Mouse (Mus musculus) kidney, adult 2 months (tissue): ENCODE measurements around the gene Ccdc88b. TPM values are rescaled to one million over a fixed set of nuclear protein-coding genes. Genes with fewer than 3 reads are reported as not detected.
A peak's percentile ranks its signal among the peaks of the same experiment; 100 is the strongest.

ENCODE experiments used
- DNase-seq: peaks from one replicate; pipeline ENCODE4 v3.0.0; 2021
- H3K27ac ChIP-seq: fragments of 200-500 bp; 2 replicates; pipeline ENCODE4 v1.5.1; 2012; ENCODE audit warnings: low read depth, low read length, control low read depth, inconsistent platforms; ENCODE audit not compliant: insufficient read depth
- H3K27me3 ChIP-seq: fragments of 200-500 bp; replicated peaks from 2 replicates; pipeline ENCODE4 v1.6.1; 2012; ENCODE audit warnings: mild to moderate bottlenecking, moderate library complexity, low read length, inconsistent platforms; ENCODE audit not compliant: control insufficient read depth, insufficient read depth
- H3K36me3 ChIP-seq: fragments of 200-500 bp; 2 replicates; pipeline ENCODE4 v1.6.1; 2012; ENCODE audit warnings: mild to moderate bottlenecking, moderate library complexity, low read length, inconsistent platforms; ENCODE audit not compliant: control insufficient read depth, insufficient read depth
- H3K4me1 ChIP-seq: fragments of 200-500 bp; 2 replicates; pipeline ENCODE4 v1.6.1; 2011; ENCODE audit warnings: low read length; ENCODE audit not compliant: control insufficient read depth, insufficient read depth
- H3K4me3 ChIP-seq: fragments of 200-500 bp; 2 replicates; pipeline ENCODE4 v1.5.1; 2011; ENCODE audit warnings: mild to moderate bottlenecking, low read depth, low read length, control low read depth; ENCODE audit not compliant: insufficient read depth
- CTCF ChIP-seq: fragments of 200-500 bp; conservative IDR thresholded peaks from 2 replicates; pipeline ENCODE4 v1.5.1; 2011; ENCODE audit warnings: low read depth, mild to moderate bottlenecking, control low read depth, low read length, moderate library complexity, mixed read lengths; ENCODE audit not compliant: insufficient read depth, insufficient read length
- POLR2A ChIP-seq: fragments of 200-500 bp; IDR thresholded peaks from one replicate; pipeline ENCODE4 v1.6.1; 2011; ENCODE audit warnings: low read depth, low read length, control low read depth
- WGBS: fragments of 180-500 bp; shearing (Covaris S2); methylation state at CpG from one replicate; pipeline ENCODE4 v1.1.7; 2018; 5-methylcytosine and 5-hydroxymethylcytosine counted together
- polyA plus RNA-seq: library from polyadenylated mRNA; depleted of rRNA; stranded (reverse); fragments of >200 nt; gene quantifications from 2 replicates; pipeline ENCODE4 v1.2.3, GENCODE M21; 2012

The Ccdc88b gene
- polyA plus RNA-seq, 1 experiment, result 2.1 TPM

DNA sequence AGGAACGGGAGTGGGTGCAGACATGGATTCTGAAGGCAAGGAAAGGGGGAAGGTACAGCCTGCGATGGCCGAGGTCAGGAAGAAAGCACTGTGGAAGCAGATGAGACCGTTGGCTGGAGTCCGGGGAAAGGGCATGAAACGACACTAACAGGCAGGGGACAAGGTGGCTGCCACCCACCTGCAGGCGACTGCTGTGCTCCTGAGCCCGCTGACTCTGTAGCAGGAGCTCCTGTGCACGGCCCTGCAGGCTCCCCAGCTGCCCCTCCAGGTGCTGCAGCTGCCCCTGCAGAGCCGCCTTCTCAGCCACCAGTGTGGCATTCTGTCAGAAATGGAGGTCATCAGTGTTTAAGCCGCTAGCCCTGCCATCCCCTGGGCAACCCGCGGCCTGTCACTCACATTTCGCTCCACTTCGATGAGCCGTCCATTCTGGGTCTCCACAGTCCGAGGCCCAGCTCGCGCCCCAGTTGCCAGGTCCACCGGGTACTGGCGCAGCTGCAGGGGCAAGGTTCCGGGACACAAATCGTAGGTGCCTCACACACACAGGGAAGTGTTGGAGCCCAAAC, 8.4 kb downstream of the Ccdc88b start:
- Histone ChIP-seq H3K4me3 (no peak overlapping the region), H3K4me1 (peaks cover 3% of the 10 kb centered on the region; the same call in 1 of the 2 replicates), H3K36me3 (no peaks in the 10 kb centered on the region), H3K27ac (no peak overlapping the region), H3K27me3 (no peaks in the 10 kb centered on the region)
- TF ChIP-seq POLR2A (no peak), CTCF (no peak)
- DNase-seq, result no peak
- WGBS, result 84% methylated on average over 23 of the region's 23 CpGs

DNA sequence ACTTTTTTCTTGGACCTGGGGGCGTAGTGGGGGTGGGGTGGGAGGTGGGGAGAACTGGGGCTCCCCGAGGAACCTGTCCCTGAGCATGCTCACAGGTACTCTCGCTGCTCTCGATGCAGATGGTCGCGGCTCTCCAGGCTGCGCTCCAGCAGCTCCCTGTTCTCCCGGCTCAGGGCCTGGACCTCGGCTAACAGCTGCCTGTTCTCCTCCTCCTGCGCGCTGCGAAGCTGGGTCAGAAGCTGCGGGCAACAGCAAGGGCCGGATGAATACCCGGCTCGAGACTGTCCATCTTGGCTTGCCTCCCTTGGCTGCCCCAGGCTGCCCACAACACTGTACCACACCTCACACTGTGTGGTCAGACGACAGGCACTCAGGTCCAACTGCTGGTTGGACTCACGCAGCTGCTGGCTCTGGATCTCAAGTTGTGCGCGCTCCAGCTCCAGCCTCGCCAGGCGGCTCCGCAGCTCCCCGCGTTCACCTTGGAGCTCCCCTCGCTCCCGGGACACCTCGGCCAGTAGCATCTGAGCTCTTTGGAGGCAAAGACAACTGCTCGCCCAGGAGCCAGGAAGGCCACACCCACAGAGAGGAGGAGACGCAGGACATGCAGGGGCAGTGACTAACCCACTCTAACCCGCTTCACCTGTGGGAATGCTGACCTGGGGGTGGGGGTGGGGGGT, 10.0 kb downstream of the Ccdc88b start:
- WGBS, result 7% methylated on average over 31 of the region's 31 CpGs
- TF ChIP-seq POLR2A (no peak), CTCF (no peak)
- no peaks in the 10 kb centered on the region for H3K27me3 ChIP-seq
- peaks cover 3% of the 10 kb centered on the region; the same call in 1 of the 2 replicates for H3K4me1 ChIP-seq
- H3K4me3 ChIP-seq, result no peak overlapping the region
- H3K27ac ChIP-seq, result no peak overlapping the region
- no peaks in the 10 kb centered on the region for H3K36me3 ChIP-seq
- peak; percentile 36 for DNase-seq

DNA sequence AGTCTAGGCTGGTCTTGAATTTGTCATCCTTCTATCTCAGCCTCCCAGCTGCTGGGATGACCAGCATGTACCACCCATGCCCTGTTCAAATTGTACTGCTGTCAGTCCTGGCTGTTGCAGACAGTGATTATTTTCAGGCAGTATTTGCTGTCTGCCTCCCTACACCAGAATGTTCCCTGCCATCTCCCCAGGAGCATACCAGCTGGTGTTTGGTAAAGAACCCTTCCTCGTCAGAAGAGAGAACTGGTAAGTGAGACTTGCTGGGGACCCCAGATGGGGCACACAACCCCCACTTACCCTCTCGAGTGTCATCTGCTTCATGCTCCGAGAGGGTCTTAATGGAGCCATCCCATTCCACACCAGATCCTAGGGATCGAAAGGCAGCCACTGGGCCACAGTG, 12.0 kb downstream of the Ccdc88b start:
- no peaks in the 10 kb centered on the region for H3K27me3 ChIP-seq
- no peak for DNase-seq
- no peaks in the 10 kb centered on the region for H3K36me3 ChIP-seq
- H3K4me3 ChIP-seq, result no peak overlapping the region
- no peak overlapping the region for H3K27ac ChIP-seq
- TF ChIP-seq POLR2A (no peak), CTCF (no peak)
- H3K4me1 ChIP-seq, result peaks cover 3% of the 10 kb centered on the region
- WGBS, result 93% methylated on average over 4 of the region's 4 CpGs

DNA sequence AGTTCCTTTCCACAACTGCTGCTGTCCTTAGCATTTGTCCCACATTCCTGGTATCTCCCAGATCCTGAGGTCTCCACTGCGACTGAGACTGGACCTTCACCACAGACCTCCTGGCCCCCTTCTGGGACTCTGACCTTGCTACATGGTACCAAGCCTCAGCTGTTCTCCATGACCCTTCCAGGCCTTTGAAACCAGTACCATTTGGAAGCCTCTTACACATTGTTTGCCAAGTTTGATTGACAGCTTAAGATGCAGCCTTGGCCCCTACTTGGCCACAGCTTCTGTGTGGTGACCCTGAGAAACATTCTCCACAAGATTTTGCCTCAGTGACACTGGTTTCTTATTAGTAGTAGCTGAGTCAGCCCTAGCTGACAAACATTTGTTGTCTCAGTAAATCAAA, 15.7 kb downstream of the Ccdc88b start:
- Histone ChIP-seq H3K27me3 (no peaks in the 10 kb centered on the region), H3K36me3 (no peaks in the 10 kb centered on the region), H3K4me1 (peaks cover 5% of the 10 kb centered on the region), H3K27ac (no peak overlapping the region), H3K4me3 (no peak overlapping the region)
- TF ChIP-seq CTCF (no peak), POLR2A (no peak)
- no peak for DNase-seq
- WGBS, result 94% methylated on average over 1 of the region's 1 CpGs

DNA sequence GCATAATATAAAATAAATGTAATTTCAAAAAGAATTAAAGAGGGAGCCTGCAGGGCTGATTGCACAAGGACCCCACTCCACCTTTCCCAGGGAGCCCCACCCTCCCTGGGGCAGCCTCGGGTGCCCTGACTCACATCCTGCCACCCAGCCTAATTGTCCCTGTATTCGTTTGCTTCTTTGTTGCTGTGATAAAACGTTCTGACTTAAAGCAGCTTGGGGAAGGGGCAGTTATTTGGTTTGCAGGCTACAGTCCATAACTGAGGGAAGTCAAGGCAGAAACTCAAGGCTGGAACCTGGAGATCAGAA, 16.8 kb downstream of the Ccdc88b start:
- Histone ChIP-seq H3K27ac (no peak overlapping the region), H3K27me3 (no peaks in the 10 kb centered on the region), H3K36me3 (no peaks in the 10 kb centered on the region), H3K4me1 (peaks cover 5% of the 10 kb centered on the region), H3K4me3 (no peak overlapping the region)
- TF ChIP-seq CTCF, result no peak
- 30% methylated on average over 3 of the region's 3 CpGs for WGBS
- no peak for DNase-seq

DNA sequence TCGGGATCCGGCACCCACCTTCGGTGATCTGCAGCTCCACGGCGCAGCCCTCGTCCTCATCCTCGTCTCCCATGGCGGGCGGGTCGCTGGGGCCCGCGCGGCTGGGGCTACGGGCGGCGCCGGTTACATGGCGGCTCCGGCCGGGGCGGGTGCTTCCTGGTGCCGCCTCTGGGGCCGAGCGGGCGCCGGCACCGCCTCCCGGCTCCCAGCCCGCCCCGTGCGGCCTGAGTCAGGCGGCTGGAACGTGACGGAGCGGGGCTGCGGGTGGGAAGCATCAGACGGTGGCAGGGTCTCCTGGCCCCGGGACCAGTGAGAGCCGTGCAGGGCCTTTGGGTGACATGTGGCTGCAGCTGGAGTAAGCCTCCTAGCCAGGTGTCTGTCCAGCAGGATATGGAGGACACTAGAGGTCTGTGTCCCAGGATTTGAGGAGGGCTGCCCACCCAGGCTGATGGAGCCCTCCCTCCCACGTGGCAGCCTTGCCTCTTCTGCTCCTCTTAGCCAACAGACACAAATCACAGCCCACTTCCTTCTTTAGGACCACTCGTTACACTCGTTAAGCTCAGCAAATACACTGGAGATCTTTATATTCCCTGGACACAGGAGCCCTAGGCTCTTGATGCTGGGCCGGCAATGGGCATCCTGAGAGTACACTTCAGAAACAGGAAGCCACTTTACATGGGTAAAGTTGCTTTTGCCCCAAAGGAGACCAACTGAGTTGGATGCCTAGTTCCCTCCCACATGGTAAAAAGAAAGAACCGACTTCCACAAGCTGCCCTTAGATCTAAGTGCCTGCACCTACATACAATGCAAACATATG, 17.3 kb downstream of the Ccdc88b start, which contains the start of gene Rps6ka4:
TSS of gene Rps6ka4 (minus strand) at position 162 of the 817 bp plus-strand sequence.
- WGBS, result 3% methylated on average over 43 of the region's 44 CpGs
- Histone ChIP-seq H3K4me3 (peak within 1 kb of the TSS; percentile 89), H3K4me1 (peaks cover 5% of the 10 kb centered on the region), H3K36me3 (no peaks in the 10 kb centered on the region), H3K27ac (peak within 1 kb of the TSS; percentile 19), H3K27me3 (no peaks in the 10 kb centered on the region)
- TF ChIP-seq CTCF, result no peak
- TF ChIP-seq POLR2A, result peak; percentile 11
- peak; percentile 78 for DNase-seq

DNA sequence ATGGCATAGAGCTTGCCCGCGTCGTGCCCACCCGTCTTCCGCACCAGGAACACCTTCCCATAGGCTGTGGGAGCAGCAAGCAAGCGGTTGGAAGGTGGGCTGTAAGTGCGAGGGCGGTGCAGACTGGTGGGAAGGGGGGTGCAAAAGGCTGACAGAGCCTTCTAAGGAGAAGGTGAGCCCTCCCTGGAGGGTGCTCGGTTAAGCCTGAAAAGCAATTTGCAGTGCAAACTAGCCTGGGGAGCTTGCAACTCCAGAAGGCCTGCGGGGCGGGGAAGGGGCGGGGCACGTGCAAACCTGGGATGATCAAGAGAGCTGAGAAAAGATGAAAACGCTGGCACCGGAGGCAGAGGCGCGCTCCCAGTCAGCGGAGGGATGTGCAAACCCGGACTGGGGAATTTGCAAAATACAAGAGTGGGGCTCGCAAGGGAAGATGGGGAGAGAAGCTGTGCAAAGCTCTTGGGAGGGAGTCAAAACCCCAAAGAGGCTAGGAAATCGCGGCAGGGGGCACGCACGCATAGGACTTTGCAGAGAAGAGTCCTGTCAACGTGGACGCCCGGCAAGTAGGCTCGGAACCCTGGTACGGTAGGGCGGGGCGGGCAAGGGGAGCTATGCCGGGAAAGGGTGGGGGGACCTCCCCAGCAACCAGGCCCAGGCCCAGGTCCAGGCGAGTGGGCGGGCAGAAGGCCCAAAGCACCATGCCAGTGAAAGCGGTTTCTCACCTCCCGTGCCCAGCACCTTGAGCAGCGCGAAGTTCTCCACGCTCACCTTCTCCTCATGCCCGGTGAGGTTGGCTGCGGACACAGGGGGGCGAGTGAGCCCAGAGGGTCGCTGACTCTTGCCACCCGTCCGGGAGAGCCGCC, 18.2 kb downstream of the Ccdc88b start:
- H3K4me1 ChIP-seq, result peaks cover 5% of the 10 kb centered on the region
- H3K27ac ChIP-seq, result peak overlapping the region; percentile 5; the same call in 1 of the 2 replicates
- peak; percentile 53 for DNase-seq
- WGBS, result 9% methylated on average over 46 of the region's 46 CpGs
- no peaks in the 10 kb centered on the region for H3K36me3 ChIP-seq
- no peaks in the 10 kb centered on the region for H3K27me3 ChIP-seq
- TF ChIP-seq POLR2A, result no peak
- peak overlapping the region; percentile 89 for H3K4me3 ChIP-seq
